Mouse (Mus musculus): ENCODE measurements at regions not wholly inside any gene's neighbourhood (a gene's known extent, or its start where the extent isn't known, plus 50 kb on each side); places are given as distances from the start of the nearest gene placed in this dataset.

GRCm38 (mm10) chr14:111212929-111213657, 458.1 kb upstream of the Slitrk6 start:
- DNase-seq (ENCODE audit: low read depth): no peak

GRCm38 (mm10) chr14:111226926-111227325, 448.0 kb upstream of the Slitrk5 start:
- DNase-seq (ENCODE audit: low read depth): no peak

GRCm38 (mm10) chr14:111239121-111239520, 435.8 kb upstream of the Slitrk5 start:
- DNase-seq (ENCODE audit: low read depth): no peak

GRCm38 (mm10) chr14:111249347-111249946, 425.4 kb upstream of the Slitrk5 start:
- peak; percentile 2 for DNase-seq (ENCODE audit: low read depth)

- DNase-seq (ENCODE audit: low read depth): no peak
Observed at GRCm38 (mm10) chr14:111253190-111253589, 421.7 kb upstream of the Slitrk5 start.

- no peak for DNase-seq (ENCODE audit: low read depth)
Observed at GRCm38 (mm10) chr14:111261696-111262095, 413.2 kb upstream of the Slitrk5 start.

- no peak for DNase-seq (ENCODE audit: low read depth)
Observed at GRCm38 (mm10) chr14:111270239-111270638, 404.7 kb upstream of the Slitrk5 start.

GRCm38 (mm10) chr14:111281354-111281753, 393.5 kb upstream of the Slitrk5 start:
- no peak for DNase-seq (ENCODE audit: low read depth)

GRCm38 (mm10) chr14:111283681-111284461, 391.0 kb upstream of the Slitrk5 start:
- no peak for DNase-seq (ENCODE audit: low read depth)

GRCm38 (mm10) chr14:111285981-111286380, 388.9 kb upstream of the Slitrk5 start:
- DNase-seq (ENCODE audit: low read depth): peak; percentile 10

- DNase-seq (ENCODE audit: low read depth): no peak
Observed at GRCm38 (mm10) chr14:111295521-111295920, 379.4 kb upstream of the Slitrk5 start.

- no peak for DNase-seq (ENCODE audit: low read depth)
Observed at GRCm38 (mm10) chr14:111297796-111298195, 377.1 kb upstream of the Slitrk5 start.

- DNase-seq (ENCODE audit: low read depth): no peak
Observed at GRCm38 (mm10) chr14:111330570-111330969, 344.3 kb upstream of the Slitrk5 start.

- no peak for DNase-seq (ENCODE audit: low read depth)
Observed at GRCm38 (mm10) chr14:111353518-111353917, 321.4 kb upstream of the Slitrk5 start.

GRCm38 (mm10) chr14:111396803-111397202, 278.1 kb upstream of the Slitrk5 start:
- no peak for DNase-seq (ENCODE audit: low read depth)

- no peak for DNase-seq (ENCODE audit: low read depth)
Observed at GRCm38 (mm10) chr14:111400809-111401208, 274.1 kb upstream of the Slitrk5 start.

GRCm38 (mm10) chr14:111402538-111402937, 272.4 kb upstream of the Slitrk5 start:
- no peak for DNase-seq (ENCODE audit: low read depth)

- no peak for DNase-seq (ENCODE audit: low read depth)
Observed at GRCm38 (mm10) chr14:111403555-111403954, 271.3 kb upstream of the Slitrk5 start.

- DNase-seq (ENCODE audit: low read depth): no peak
Observed at GRCm38 (mm10) chr14:111413543-111413942, 261.4 kb upstream of the Slitrk5 start.

GRCm38 (mm10) chr14:111418531-111418930, 256.4 kb upstream of the Slitrk5 start:
- DNase-seq (ENCODE audit: low read depth): no peak

GRCm38 (mm10) chr14:111429101-111429857, 245.6 kb upstream of the Slitrk5 start:
- no peak for DNase-seq (ENCODE audit: low read depth)

Data from fibroblast of lung, adult 2 months (primary cell).